In the genomic region with DNA sequence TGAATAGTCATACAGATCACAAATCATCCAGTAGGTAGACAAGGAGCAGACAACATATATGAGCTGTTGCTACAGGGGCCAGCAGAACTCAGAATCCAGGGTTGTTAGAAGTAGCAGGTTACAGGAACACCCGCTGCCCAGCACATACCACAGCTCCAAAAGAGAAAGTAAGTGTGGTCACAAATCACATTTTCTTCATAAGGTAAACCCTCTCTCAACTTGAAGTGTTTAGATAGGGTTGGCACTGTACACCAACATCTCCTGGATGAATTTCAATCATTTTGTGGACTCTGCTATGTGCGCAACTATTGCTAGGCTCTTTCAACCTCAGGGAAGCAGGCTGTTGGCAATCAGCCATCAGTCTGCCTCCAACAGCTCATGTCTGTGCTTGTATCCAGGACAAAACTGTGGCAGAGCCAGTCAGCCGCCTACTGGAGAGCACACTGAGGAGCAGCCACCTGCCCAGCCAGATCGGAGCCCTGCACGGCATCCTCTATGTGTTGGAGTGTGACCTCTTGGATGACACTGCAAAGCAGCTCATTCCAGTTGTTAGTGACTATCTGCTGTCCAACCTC, we compare ENCODE assay signal across 9 mouse cellular contexts. TPM values are rescaled to one million over a fixed set of nuclear protein-coding genes. Genes with fewer than 3 reads are reported as not detected.
DNase-seq lines count a peak whose midpoint lies in the region; ATAC-seq and TF ChIP-seq lines count a peak whose summit lies in the region.
"Had no signal": no experiment of that assay in that cellular context is flagged by ENCODE, and none has a peak within 500 bp of the region (broad histone marks: within the 10 kb centered on the region; RNA-seq: fewer than 3 reads in every experiment).

No protein-coding gene starts in this region.

- no peaks in the 10 kb centered on the region for H3K4me1 ChIP-seq in liver, adult 2 months (ENCODE audit: control insufficient read depth, insufficient read depth, low read length)
- no peaks in the 10 kb centered on the region for H3K4me1 ChIP-seq in liver, embryonic 12.5 days
- no peaks in the 10 kb centered on the region for H3K4me1 ChIP-seq in heart, embryonic 14.5 days (ENCODE audit: control insufficient read depth in 2 of 2, insufficient read depth in 2 of 2, low read length in 2 of 2)
- H3K4me1 ChIP-seq in lung, adult 2 months (ENCODE audit: control insufficient read depth, insufficient read depth, low read length): no peaks in the 10 kb centered on the region; the same call in none of the 2 replicates
- H3K4me1 ChIP-seq: limb, embryonic 12.5 days had no signal

- DNase-seq in adrenal gland, postnatal 10 days: peak; percentile 58
- DNase-seq in adrenal gland, adult (ENCODE audit: inconsistent age in 2 of 2, low spot score in 1 of 2): no peak
- peak; percentile 73 for DNase-seq in liver, adult 2 months (ENCODE audit: extremely low read depth, low read depth, low spot score)
- DNase-seq in lung, adult 2 months: peak; percentile 76
- no peak for DNase-seq in spleen, postnatal 10 days (ENCODE audit: low spot score in 2 of 2)

- WGBS in liver, adult 2 months: 49% methylated on average over 5 of the region's 5 CpGs
- WGBS in liver, embryonic 12.5 days (ENCODE audit: insufficient replicate concordance): 91% methylated on average over 5 of the region's 5 CpGs
- 49% methylated on average over 5 of the region's 5 CpGs for WGBS in heart, embryonic 14.5 days
- 59% methylated on average over 5 of the region's 5 CpGs for WGBS in lung, adult 2 months

- H3K9me3 ChIP-seq in liver, embryonic 12.5 days (replicated peaks): no peaks in the 10 kb centered on the region
- no peaks in the 10 kb centered on the region for H3K9me3 ChIP-seq in heart, embryonic 14.5 days (ENCODE audit: control insufficient read depth, low read length)
- H3K9me3 ChIP-seq: limb, embryonic 12.5 days had no signal

- H3K27ac ChIP-seq in liver, adult 2 months (replicated peaks; ENCODE audit: insufficient read depth, low read depth, low read length): no peak overlapping the region
- H3K27ac ChIP-seq in liver, embryonic 12.5 days: no peak overlapping the region
- H3K27ac ChIP-seq in heart, embryonic 14.5 days (replicated peaks in 1 of 2; ENCODE audit: control insufficient read depth in 1 of 2, insufficient read depth in 1 of 2, low read depth in 2 of 2, low read length in 2 of 2): peak overlapping the region in 1 of 2 experiments; percentile 21; a peak in 1 of 4 replicates
- H3K27ac ChIP-seq: limb, embryonic 12.5 days had no signal

- H3K27me3 ChIP-seq in liver, adult 2 months (ENCODE audit: control insufficient read depth, insufficient read depth, low read length): no peaks in the 10 kb centered on the region
- H3K27me3 ChIP-seq in liver, embryonic 12.5 days (replicated peaks): no peaks in the 10 kb centered on the region
- H3K27me3 ChIP-seq in heart, embryonic 14.5 days (ENCODE audit: control insufficient read depth, insufficient read depth, low read length): no peaks in the 10 kb centered on the region
- H3K27me3 ChIP-seq: limb, embryonic 12.5 days had no signal

- peaks cover 56% of the 10 kb centered on the region for H3K36me3 ChIP-seq in liver, adult 2 months (ENCODE audit: control insufficient read depth, insufficient read depth, low read length)
- H3K36me3 ChIP-seq in liver, embryonic 12.5 days: peaks cover 97% of the 10 kb centered on the region
- H3K36me3 ChIP-seq in heart, embryonic 14.5 days (ENCODE audit: control insufficient read depth, insufficient read depth, low read length): peaks cover 84% of the 10 kb centered on the region

- no peak overlapping the region for H3K4me3 ChIP-seq in liver, adult 2 months (ENCODE audit: insufficient read depth, low read depth, low read length)
- no peak overlapping the region for H3K4me3 ChIP-seq in liver, embryonic 12.5 days
- H3K4me3 ChIP-seq in heart, embryonic 14.5 days (ENCODE audit: control insufficient read depth in 1 of 2, insufficient read depth in 1 of 2, low read depth in 1 of 2, low read length in 2 of 2): no peak overlapping the region
- H3K4me3 ChIP-seq in lung, adult 2 months (replicated peaks; ENCODE audit: extremely low read depth, low read depth, low read length): no peak overlapping the region
- H3K4me3 ChIP-seq: limb, embryonic 12.5 days had no signal

- no peak overlapping the region for H3K4me2 ChIP-seq in liver, embryonic 12.5 days
- no peak overlapping the region for H3K4me2 ChIP-seq in heart, embryonic 14.5 days (ENCODE audit: low read length)
- H3K4me2 ChIP-seq: limb, embryonic 12.5 days had no signal

- TF ChIP-seq POLR2A in liver, adult 2 months (IDR thresholded peaks at IDR 0.05; ENCODE audit: extremely low read depth, insufficient read depth, low read length): no peak
- TF ChIP-seq POLR2A in lung, adult 2 months (IDR thresholded peaks at IDR 0.05; ENCODE audit: borderline replicate concordance, extremely low read depth, low read depth, low read length): no peak

- TF ChIP-seq CTCF in liver, adult 2 months (IDR thresholded peaks at IDR 0.05; ENCODE audit: low read depth, low read length): no peak
- peak; percentile 19; the same call in 1 of the 2 replicates for TF ChIP-seq CTCF in lung, adult 2 months (IDR thresholded peaks at IDR 0.05; ENCODE audit: insufficient read depth, low read length)

- no peak overlapping the region for H3K9ac ChIP-seq in liver, adult 2 months (ENCODE audit: low read depth, low read length)
- H3K9ac ChIP-seq in liver, embryonic 12.5 days: no peak overlapping the region
- no peak overlapping the region for H3K9ac ChIP-seq in heart, embryonic 14.5 days (ENCODE audit: low read length)
- H3K9ac ChIP-seq: limb, embryonic 12.5 days had no signal

- no peak for ATAC-seq in liver, embryonic 12.5 days
- peak; percentile 65 for ATAC-seq in heart, embryonic 14.5 days (ENCODE audit: insufficient number of reproducible peaks, insufficient read depth, low FRiP score, low read depth)
- ATAC-seq in erythroblast, adult 5-6 weeks (replicated peaks; ENCODE audit: low FRiP score, poor library complexity, severe bottlenecking): no peak

- H3K79me2 ChIP-seq in liver, adult 2 months (ENCODE audit: control insufficient read depth, insufficient read depth, low read length): no peaks in the 10 kb centered on the region

RNA-seq across cellular contexts. Expression of a gene that starts 4.9 kb away (rescaled TPM):
- total RNA-seq in adrenal gland, postnatal 10 days (2021): 1 to 10 TPM; 1.1 TPM
- 0.13 and 0.37 TPM in 2 replicates for total RNA-seq in liver, adult 2 months (2014; rRNA removed)
- 0.70 and 0.92 TPM in 2 replicates for polyA plus RNA-seq in liver, adult 2 months (2012; rRNA removed)
- 0.18 and 0.69 TPM in 2 replicates for polyA plus RNA-seq in liver, embryonic 12.5 days (2016; fragmentation: Nextera tagmentation; extraction: Ambion mirVana)
- 0.42 and 0.73 TPM in 2 replicates for polyA plus RNA-seq in heart, embryonic 14.5 days (2014; fragmentation: Nextera tagmentation; extraction: Ambion mirVana)
- 3.1 and 3.7 TPM in 2 replicates for polyA plus RNA-seq in lung, adult 2 months (2012; rRNA removed)
- total RNA-seq in erythroblast, adult 5-6 weeks (2015; ENCODE audit: low replicate concordance): not detected in 2 replicates
- 8.2 TPM in 1 of 2 replicates, not detected in the other for total RNA-seq in erythroblast, adult 5-6 weeks (2017; ENCODE audit: low replicate concordance)

RNA-seq across cellular contexts. Expression of a gene that starts 46.3 kb away (rescaled TPM):
- total RNA-seq in adrenal gland, postnatal 10 days (2021): 10 to 100 TPM; 27.9 to 42.1 TPM
- total RNA-seq in liver, adult 2 months (2014; rRNA removed): 3.0 and 4.7 TPM in 2 replicates
- 6.3 and 6.8 TPM in 2 replicates for polyA plus RNA-seq in liver, adult 2 months (2012; rRNA removed)
- 30.1 and 31.7 TPM in 2 replicates for polyA plus RNA-seq in liver, embryonic 12.5 days (2016; fragmentation: Nextera tagmentation; extraction: Ambion mirVana)
- polyA plus RNA-seq in heart, embryonic 14.5 days (2014; fragmentation: Nextera tagmentation; extraction: Ambion mirVana): 23.3 and 30.6 TPM in 2 replicates
- 125 and 161 TPM in 2 replicates for polyA plus RNA-seq in lung, adult 2 months (2012; rRNA removed)
- total RNA-seq in erythroblast, adult 5-6 weeks (2015; ENCODE audit: low replicate concordance): 6.7 and 13.6 TPM in 2 replicates
- total RNA-seq in erythroblast, adult 5-6 weeks (2017; ENCODE audit: low replicate concordance): 23.3 and 25.0 TPM in 2 replicates

Comparison
In these comparisons a context has a peak if more than half of its experiments do, and no peak if none do; other contexts are left out.
1. DNase-seq: peak in adrenal gland, postnatal 10 days (single experiment), liver, adult 2 months (single experiment) and lung, adult 2 months (single experiment); none in adrenal gland, adult (0 of 2) and spleen, postnatal 10 days (0 of 2).